Mouse (Mus musculus): ENCODE measurements around the gene Tmem185b. TPM values are rescaled to one million over a fixed set of nuclear protein-coding genes. Genes with fewer than 3 reads are reported as not detected.

Tmem185b gene
- total and polyA plus RNA-seq, 3 experiments = 25.2 to 35.8 TPM; not detected in 1

- no peak for TF ChIP-seq POLR2A (IDR thresholded peaks at IDR 0.05; ENCODE audit: control insufficient read depth in 1 of 2, insufficient read depth in 1 of 2, low read depth in 1 of 2, low read length in 2 of 2, poor library complexity in 1 of 2)
- TF ChIP-seq CTCF (IDR thresholded peaks at IDR 0.05 in 2 of 3, conservative IDR thresholded peaks at IDR 0.05 in 1 of 3; ENCODE audit: control insufficient read depth in 1 of 3, insufficient read depth in 1 of 3, low read depth in 2 of 3, low read length in 3 of 3, poor library complexity in 1 of 3, severe bottlenecking in 1 of 3) = peak; percentile 65 to 98 (median 90)
Measured at GRCm38 (mm10) chr1:119548668-119549326, 22.8 kb downstream of the Tmem185b start (continued).

DNA sequence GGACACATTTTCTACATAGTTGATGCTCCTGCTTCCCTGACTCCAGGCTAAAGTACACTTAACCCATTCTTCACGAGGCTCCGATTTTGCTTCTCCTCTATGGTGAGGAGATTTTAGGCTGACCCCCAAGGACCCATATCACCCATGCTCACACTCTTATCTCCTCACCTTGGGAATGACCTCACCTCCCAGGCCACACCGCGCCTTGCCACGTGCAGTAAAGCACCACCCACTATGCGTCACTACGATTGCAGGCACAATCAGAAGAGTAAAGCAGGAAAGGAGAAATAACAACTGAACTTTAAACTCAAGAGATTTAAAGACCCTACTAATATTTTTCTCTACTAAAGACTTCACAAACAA lies 23.3 kb downstream of the Tmem185b start:
- H3K36me3 ChIP-seq (ENCODE audit: control insufficient read depth in 1 of 2, insufficient read depth in 2 of 2, low read length in 2 of 2) = no peaks in the 10 kb centered on the region; a peak in 1 of 4 replicates
- no peak for TF ChIP-seq USF1 (IDR thresholded peaks at IDR 0.05; ENCODE audit: low read depth, low read length)
- no peak for TF ChIP-seq SMC3 (IDR thresholded peaks at IDR 0.05; ENCODE audit: low read depth, low read length)
- no peak for TF ChIP-seq GABPA (IDR thresholded peaks at IDR 0.05; ENCODE audit: low read depth, low read length)
- H3K4me3 ChIP-seq (ENCODE audit: control insufficient read depth in 1 of 2, insufficient read depth in 1 of 2, low read depth in 2 of 2, low read length in 2 of 2) = no peak overlapping the region
- H3K27ac ChIP-seq (ENCODE audit: control insufficient read depth, low read depth, low read length) = no peak overlapping the region
- no peak overlapping the region for H3K9ac ChIP-seq (ENCODE audit: control insufficient read depth, low read depth, low read length, poor library complexity, severe bottlenecking)
- no peaks in the 10 kb centered on the region for H3K9me3 ChIP-seq (replicated peaks; ENCODE audit: insufficient read depth, low read length)
- no peaks in the 10 kb centered on the region for H3K79me2 ChIP-seq (ENCODE audit: control insufficient read depth, insufficient read depth, low read length, poor library complexity)
- no peaks in the 10 kb centered on the region for H3K4me1 ChIP-seq (ENCODE audit: control insufficient read depth in 1 of 2, insufficient read depth in 2 of 2, low read length in 2 of 2)
- H3K27me3 ChIP-seq (ENCODE audit: control insufficient read depth in 1 of 2, insufficient read depth in 2 of 2, low read length in 2 of 2) = no peaks in the 10 kb centered on the region
- DNase-seq (ENCODE audit: low read depth, low spot score) = no peak

GRCm38 (mm10) chr1:119550064-119550463 lies 24.1 kb downstream of the Tmem185b start:
- no peak overlapping the region for H3K9ac ChIP-seq (ENCODE audit: control insufficient read depth, low read depth, low read length, poor library complexity, severe bottlenecking)
- H3K27me3 ChIP-seq (ENCODE audit: control insufficient read depth in 1 of 2, insufficient read depth in 2 of 2, low read length in 2 of 2) = no peaks in the 10 kb centered on the region
- H3K4me1 ChIP-seq (ENCODE audit: control insufficient read depth in 1 of 2, insufficient read depth in 2 of 2, low read length in 2 of 2) = no peaks in the 10 kb centered on the region
- no peaks in the 10 kb centered on the region for H3K79me2 ChIP-seq (ENCODE audit: control insufficient read depth, insufficient read depth, low read length, poor library complexity)
- H3K27ac ChIP-seq (ENCODE audit: control insufficient read depth, low read depth, low read length) = no peak overlapping the region
- TF ChIP-seq ZMIZ1 (IDR thresholded peaks at IDR 0.05; ENCODE audit: low read depth, low read length) = no peak
- no peak for TF ChIP-seq GATA1 (IDR thresholded peaks at IDR 0.05; ENCODE audit: low read depth, low read length)
- no peak for TF ChIP-seq POLR2AphosphoS5 (IDR thresholded peaks at IDR 0.05; ENCODE audit: borderline replicate concordance, low read depth, low read length)
- TF ChIP-seq CTCF (IDR thresholded peaks at IDR 0.05 in 2 of 3, conservative IDR thresholded peaks at IDR 0.05 in 1 of 3; ENCODE audit: control insufficient read depth in 1 of 3, insufficient read depth in 1 of 3, low read depth in 2 of 3, low read length in 3 of 3, poor library complexity in 1 of 3, severe bottlenecking in 1 of 3) = no peak
- TF ChIP-seq POLR2AphosphoS2 (IDR thresholded peaks at IDR 0.05; ENCODE audit: low read length) = no peak
- TF ChIP-seq RAD21 (IDR thresholded peaks at IDR 0.05; ENCODE audit: low read depth, low read length) = no peak
- no peak for TF ChIP-seq MEF2A (IDR thresholded peaks at IDR 0.05; ENCODE audit: extremely low read depth, insufficient replicate concordance, low read depth, low read length, poor library complexity, severe bottlenecking)
- no peaks in the 10 kb centered on the region for H3K36me3 ChIP-seq (ENCODE audit: control insufficient read depth in 1 of 2, insufficient read depth in 2 of 2, low read length in 2 of 2)
- no peak for DNase-seq (ENCODE audit: low read depth, low spot score)
- H3K4me3 ChIP-seq (ENCODE audit: control insufficient read depth in 1 of 2, insufficient read depth in 1 of 2, low read depth in 2 of 2, low read length in 2 of 2) = no peak overlapping the region
- H3K9me3 ChIP-seq (replicated peaks; ENCODE audit: insufficient read depth, low read length) = no peaks in the 10 kb centered on the region

GRCm38 (mm10) chr1:119551651-119552050 lies 25.7 kb downstream of the Tmem185b start:
- DNase-seq (ENCODE audit: low read depth, low spot score) = no peak
- TF ChIP-seq MXI1 (IDR thresholded peaks at IDR 0.05; ENCODE audit: low read depth, low read length) (no peak), MEF2A (IDR thresholded peaks at IDR 0.05; ENCODE audit: extremely low read depth, insufficient replicate concordance, low read depth, low read length, poor library complexity, severe bottlenecking) (no peak), MYC (IDR thresholded peaks at IDR 0.05; ENCODE audit: low read depth, low read length) (no peak), CHD2 (IDR thresholded peaks at IDR 0.05; ENCODE audit: low read length) (no peak), USF1 (IDR thresholded peaks at IDR 0.05; ENCODE audit: low read depth, low read length) (no peak), TAL1 (IDR thresholded peaks at IDR 0.05; ENCODE audit: low read length) (no peak), GATA1 (IDR thresholded peaks at IDR 0.05; ENCODE audit: low read depth, low read length) (no peak), ZKSCAN1 (IDR thresholded peaks at IDR 0.05; ENCODE audit: low read depth, low read length) (no peak), JUND (IDR thresholded peaks at IDR 0.05; ENCODE audit: low read depth, low read length) (no peak), MYB (IDR thresholded peaks at IDR 0.05; ENCODE audit: low read depth, low read length) (no peak), ETS1 (IDR thresholded peaks at IDR 0.05; ENCODE audit: low read depth, low read length) (no peak), KAT2A (conservative IDR thresholded peaks at IDR 0.05; ENCODE audit: low read depth, low read length) (no peak), TBP (IDR thresholded peaks at IDR 0.05; ENCODE audit: low read depth, low read length) (no peak), ZNF384 (IDR thresholded peaks at IDR 0.05; ENCODE audit: low read depth, low read length) (no peak)

More at GRCm38 (mm10) chr1:119551651-119552050, 25.7 kb downstream of the Tmem185b start:
- Histone ChIP-seq H3K27me3 (ENCODE audit: control insufficient read depth in 1 of 2, insufficient read depth in 2 of 2, low read length in 2 of 2) (no peaks in the 10 kb centered on the region), H3K9ac (ENCODE audit: control insufficient read depth, low read depth, low read length, poor library complexity, severe bottlenecking) (no peak overlapping the region), H3K4me3 (ENCODE audit: control insufficient read depth in 1 of 2, insufficient read depth in 1 of 2, low read depth in 2 of 2, low read length in 2 of 2) (no peak overlapping the region), H3K27ac (ENCODE audit: control insufficient read depth, low read depth, low read length) (no peak overlapping the region), H3K79me2 (ENCODE audit: control insufficient read depth, insufficient read depth, low read length, poor library complexity) (no peaks in the 10 kb centered on the region), H3K4me1 (ENCODE audit: control insufficient read depth in 1 of 2, insufficient read depth in 2 of 2, low read length in 2 of 2) (no peaks in the 10 kb centered on the region), H3K36me3 (ENCODE audit: control insufficient read depth in 1 of 2, insufficient read depth in 2 of 2, low read length in 2 of 2) (no peaks in the 10 kb centered on the region), H3K9me3 (replicated peaks; ENCODE audit: insufficient read depth, low read length) (no peaks in the 10 kb centered on the region)
